Mouse (Mus musculus) heart, postnatal 0 days (tissue): ENCODE measurements around the gene St7l. TPM values are rescaled to one million over a fixed set of nuclear protein-coding genes. Genes with fewer than 3 reads are reported as not detected.
"Not testable (repeated sequence)": the region's sequence is repeated elsewhere in the genome, so short reads cannot be mapped to it uniquely, and the experiment has no call there.

ENCODE experiments used
- ATAC-seq: fragments of 200-750 bp; cut with Nextera tagmentation; 2 replicates; pipeline ENCODE4 v1.8.0; 2017; ENCODE audit warnings: low read depth, moderate number of reproducible peaks, moderate library complexity; ENCODE audit not compliant: insufficient read depth
- DNase-seq: peaks from one replicate; pipeline ENCODE4 v3.0.0-alpha.2; 2016; ENCODE audit warnings: low spot score
- H3K27ac ChIP-seq: fragments of 300-500 bp; sonication (generic); 2 replicates; pipeline ENCODE4 v1.5.1; 2014; ENCODE audit warnings: low read depth, mild to moderate bottlenecking
- H3K27me3 ChIP-seq: fragments of 300-500 bp; sonication (generic); 2 replicates; pipeline ENCODE4 v1.6.1; 2014; ENCODE audit warnings: low read length, mixed read lengths; ENCODE audit not compliant: control insufficient read depth, insufficient read depth
- H3K36me3 ChIP-seq: fragments of 300-500 bp; sonication (generic); replicated peaks from 2 replicates; pipeline ENCODE4 v1.6.1; 2014; ENCODE audit warnings: low read length, mixed read lengths; ENCODE audit not compliant: control insufficient read depth, insufficient read depth
- H3K4me1 ChIP-seq: fragments of 300-500 bp; sonication (generic); 2 replicates; pipeline ENCODE4 v1.6.1; 2014; ENCODE audit warnings: antibody characterized with exemption; ENCODE audit not compliant: control insufficient read depth, insufficient read depth
- H3K4me2 ChIP-seq: fragments of 300-500 bp; sonication (generic); 2 replicates; pipeline ENCODE4 v1.6.1; 2014; ENCODE audit warnings: low read depth, mild to moderate bottlenecking, low read length, moderate library complexity
- H3K4me3 ChIP-seq: fragments of 300-500 bp; sonication (generic); 2 replicates; pipeline ENCODE4 v1.5.1; 2014; ENCODE audit warnings: low read depth, low read length
- H3K9ac ChIP-seq: fragments of 300-500 bp; sonication (generic); replicated peaks from 2 replicates; pipeline ENCODE4 v1.6.1; 2014; ENCODE audit warnings: low read depth, low read length, mixed read lengths
- H3K9me3 ChIP-seq: fragments of 300-500 bp; sonication (generic); replicated peaks from 2 replicates; pipeline ENCODE4 v1.6.1; 2016; ENCODE audit warnings: low read length; ENCODE audit not compliant: control insufficient read depth
- CTCF ChIP-seq: IDR thresholded peaks from 2 replicates; pipeline ENCODE4 v1.5.1; 2016; ENCODE audit warnings: antibody characterized with exemption, control low read depth, low read depth
- EP300 ChIP-seq: IDR thresholded peaks from 2 replicates; pipeline ENCODE4 v1.6.1; 2016; ENCODE audit warnings: antibody characterized with exemption, low read depth
- WGBS: fragments of 180-500 bp; shearing (Covaris S2); extraction: QIAGEN DNeasy Blood & Tissue Kit; methylation state at CpG from one replicate; pipeline ENCODE4 v1.1.7; 2014; 5-methylcytosine and 5-hydroxymethylcytosine counted together
- polyA plus RNA-seq: library from polyadenylated mRNA; unstranded; fragments of >200 nt; fragmentation: Nextera tagmentation; extraction: Ambion mirVana; gene quantifications from 2 replicates; pipeline ENCODE4 v1.2.1, GENCODE M21; 2015
- total RNA-seq: library from RNA; depleted of rRNA; stranded (reverse); fragments of >200 nt; gene quantifications from 2 replicates; pipeline ENCODE4 v1.2.3, GENCODE M21; 2014; ENCODE audit warnings: low replicate concordance

St7l gene
- total and polyA plus RNA-seq, 2 experiments from 2014 or later, result 14.2 to 23.7 TPM

DNA sequence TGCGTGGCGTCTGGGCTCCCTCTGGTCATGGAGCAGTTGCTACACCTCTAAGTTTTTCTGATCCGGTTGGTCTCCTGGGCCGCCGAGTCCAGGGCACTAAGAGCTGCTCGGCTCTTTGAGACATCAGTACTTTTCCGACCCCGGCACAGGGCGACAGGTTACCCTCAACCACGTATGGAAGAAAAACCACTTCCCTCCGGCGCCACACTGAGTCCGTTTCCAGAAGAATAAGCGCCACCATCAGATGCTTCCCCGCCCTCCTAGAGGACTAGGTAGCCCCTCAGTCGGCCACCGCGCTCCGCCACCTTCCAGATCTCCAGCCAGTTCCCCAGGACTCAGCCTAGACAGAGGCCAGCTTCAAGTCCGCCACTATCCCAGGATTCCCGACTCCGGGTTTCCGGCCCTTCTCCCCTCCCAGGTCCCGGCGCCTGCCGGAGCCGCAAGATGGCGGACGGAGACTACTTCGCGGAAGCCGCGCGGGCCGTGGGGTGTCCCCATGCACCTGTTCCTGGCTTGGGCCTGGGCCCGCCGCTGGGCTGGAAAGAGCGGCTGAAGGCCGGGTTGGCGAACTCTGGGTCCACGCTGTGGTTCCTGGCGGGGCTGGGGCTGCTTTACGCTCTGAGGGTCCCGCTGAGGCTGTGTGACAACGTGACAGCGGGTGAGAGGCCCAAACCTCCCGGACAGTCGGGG lies 991 bp downstream of the St7l start:
- Histone ChIP-seq H3K27ac (peak overlapping the region; percentile 97), H3K36me3 (peaks cover 10% of the 10 kb centered on the region; the same call in 1 of the 2 replicates), H3K9me3 (no peaks in the 10 kb centered on the region), H3K4me1 (peaks cover 26% of the 10 kb centered on the region), H3K4me3 (peak overlapping the region; percentile 97), H3K27me3 (no peaks in the 10 kb centered on the region), H3K9ac (peak overlapping the region; percentile 96), H3K4me2 (peak overlapping the region; percentile 86)
- ATAC-seq (peak; percentile 89), DNase-seq (peak; percentile 83)
- WGBS, result under 1% methylated on average over 48 of the region's 48 CpGs
- TF ChIP-seq EP300 (no peak; the same call in 1 of the 2 replicates), CTCF (no peak)

DNA sequence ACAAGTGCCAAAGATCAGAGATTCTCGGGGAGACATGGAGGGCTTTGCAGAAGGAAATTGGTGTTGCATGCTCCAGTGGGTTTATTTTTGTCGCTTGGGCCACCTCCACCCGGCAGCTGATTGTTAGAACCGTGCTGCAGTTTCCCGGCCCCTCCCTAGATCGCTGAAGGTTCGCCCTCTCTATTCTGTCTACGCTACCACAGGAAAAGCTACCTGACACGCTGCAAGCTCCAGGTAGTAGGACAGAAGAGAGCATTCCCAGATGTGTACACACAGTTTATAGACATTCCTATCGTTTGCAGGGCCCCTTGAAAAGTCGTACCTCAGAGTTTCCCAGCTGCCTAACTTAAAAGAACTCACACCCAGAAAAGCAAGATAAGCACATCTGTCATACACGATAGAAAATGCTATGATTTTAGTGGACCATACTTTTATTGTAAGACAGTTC lies 1.6 kb downstream of the St7l start:
- H3K9ac ChIP-seq, result peak overlapping the region; percentile 96
- peaks cover 26% of the 10 kb centered on the region for H3K4me1 ChIP-seq
- H3K27me3 ChIP-seq, result no peaks in the 10 kb centered on the region
- H3K36me3 ChIP-seq, result peaks cover 11% of the 10 kb centered on the region
- WGBS, result 0% methylated on average over 12 of the region's 12 CpGs
- peak overlapping the region; percentile 97 for H3K27ac ChIP-seq
- H3K4me2 ChIP-seq, result peak overlapping the region; percentile 86
- ATAC-seq (no peak), DNase-seq (peak; percentile 8)
- TF ChIP-seq CTCF, result no peak
- no peak for TF ChIP-seq EP300
- H3K9me3 ChIP-seq, result no peaks in the 10 kb centered on the region
- H3K4me3 ChIP-seq, result peak overlapping the region; percentile 97

DNA sequence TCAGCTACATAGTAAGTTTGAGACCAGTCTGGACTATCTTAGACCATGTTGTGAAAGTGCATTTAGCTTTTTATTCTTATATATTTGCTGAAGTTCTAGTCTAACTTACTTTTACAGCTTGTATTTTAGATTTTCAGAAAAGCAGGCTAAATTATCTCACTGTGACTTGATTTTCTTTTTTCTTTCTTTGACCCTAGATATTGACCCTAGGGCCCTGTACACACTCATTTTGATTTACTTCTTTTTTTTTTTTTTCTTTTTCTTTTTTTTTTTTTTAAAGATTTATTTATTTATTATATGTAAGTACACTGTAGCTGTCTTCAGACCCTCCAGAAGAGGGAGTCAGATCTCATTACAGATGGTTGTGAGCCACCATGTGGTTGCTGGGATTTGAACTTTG lies 2.9 kb downstream of the St7l start:
- not testable (repeated sequence) for ATAC-seq, H3K27me3 ChIP-seq, H3K27ac ChIP-seq, H3K9me3 ChIP-seq, H3K9ac ChIP-seq, H3K4me2 ChIP-seq, DNase-seq, H3K4me3 ChIP-seq
- Histone ChIP-seq H3K4me1 (peaks cover 19% of the 10 kb centered on the region), H3K36me3 (peaks cover 24% of the 10 kb centered on the region)

- Histone ChIP-seq H3K4me3 (no peak overlapping the region), H3K4me2 (no peak overlapping the region), H3K9me3 (no peaks in the 10 kb centered on the region), H3K36me3 (peaks cover 50% of the 10 kb centered on the region), H3K27ac (no peak overlapping the region), H3K4me1 (peaks cover 6% of the 10 kb centered on the region; the same call in 1 of the 2 replicates), H3K9ac (no peak overlapping the region), H3K27me3 (no peaks in the 10 kb centered on the region)
- no peak for DNase-seq
- no peak for ATAC-seq
- TF ChIP-seq EP300, result no peak
- no peak; the same call in 1 of the 2 replicates for TF ChIP-seq CTCF
Measured at GRCm38 (mm10) chr3:104869611-104870010, 5.8 kb downstream of the St7l start.

DNA sequence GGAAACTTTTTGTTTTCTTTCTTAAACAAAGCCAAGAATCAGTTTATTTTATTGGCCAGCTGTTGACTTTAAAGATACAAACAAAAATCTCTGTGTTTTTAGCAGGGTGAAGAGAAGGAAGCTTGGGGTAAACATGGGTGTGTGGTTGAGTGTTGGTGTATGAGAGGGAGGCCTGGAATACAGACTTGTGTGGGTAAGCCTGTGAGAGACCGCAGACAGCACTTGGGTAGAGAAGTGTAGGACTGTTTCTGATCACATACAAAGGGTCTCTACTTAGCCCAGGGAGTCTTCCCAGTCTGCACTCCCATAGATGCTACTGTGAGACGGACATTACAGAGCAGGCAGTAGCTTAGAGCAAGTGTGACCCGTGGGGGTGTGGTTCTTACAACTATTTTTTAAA lies 24.8 kb downstream of the St7l start:
- no peak overlapping the region for H3K27ac ChIP-seq
- no peaks in the 10 kb centered on the region for H3K4me1 ChIP-seq
- WGBS, result 92% methylated on average over 3 of the region's 3 CpGs
- no peak overlapping the region for H3K4me3 ChIP-seq
- no peaks in the 10 kb centered on the region for H3K9me3 ChIP-seq
- no peak for ATAC-seq
- H3K36me3 ChIP-seq, result peaks cover 55% of the 10 kb centered on the region
- no peak for DNase-seq
- no peak for TF ChIP-seq CTCF
- no peak for TF ChIP-seq EP300
- H3K27me3 ChIP-seq, result no peaks in the 10 kb centered on the region
- H3K4me2 ChIP-seq, result no peak overlapping the region
- no peak overlapping the region for H3K9ac ChIP-seq

GRCm38 (mm10) chr3:104896141-104896540 lies 32.3 kb downstream of the St7l start:
- Histone ChIP-seq H3K27ac (no peak overlapping the region), H3K27me3 (no peaks in the 10 kb centered on the region), H3K4me3 (no peak overlapping the region), H3K4me2 (no peak overlapping the region), H3K36me3 (peaks cover 65% of the 10 kb centered on the region), H3K9me3 (no peaks in the 10 kb centered on the region), H3K4me1 (no peaks in the 10 kb centered on the region), H3K9ac (no peak overlapping the region)
- no peak for TF ChIP-seq EP300
- TF ChIP-seq CTCF, result no peak
- WGBS, result 83% methylated on average over 3 of the region's 3 CpGs
- DNase-seq (no peak), ATAC-seq (no peak)
